Mouse (Mus musculus) kidney, adult 9 months (tissue): ENCODE data around the gene Gpr176.

Experiments used
- DNase-seq: peaks from one replicate; pipeline ENCODE4 v3.0.0; 2022

Gene Gpr176

GRCm38 (mm10) chr2:118228486-118229079, 144.6 kb downstream of the Gpr176 start:
- no peak for DNase-seq
